Mouse (Mus musculus) hindbrain, embryonic 10.5 days (tissue): Measurements from ENCODE around the gene Gnpnat1. TPM values are rescaled to one million over a fixed set of nuclear protein-coding genes. Genes with fewer than 3 reads are reported as not detected.

Source experiments
- DNase-seq: peaks from one replicate; pipeline ENCODE4 v3.0.0-alpha.2; 2017; ENCODE audit warnings: low spot score
- H3K27ac ChIP-seq: fragments of 300-500 bp; sonication (generic); 2 replicates; pipeline ENCODE4 v1.5.1; 2016; ENCODE audit warnings: mild to moderate bottlenecking, moderate library complexity
- H3K27me3 ChIP-seq: fragments of 300-500 bp; sonication (generic); 2 replicates; pipeline ENCODE4 v1.6.1; 2016; ENCODE audit warnings: mild to moderate bottlenecking; ENCODE audit not compliant: poor library complexity, insufficient read depth, severe bottlenecking
- H3K36me3 ChIP-seq: fragments of 300-500 bp; sonication (generic); 2 replicates; pipeline ENCODE4 v1.6.1; 2016; ENCODE audit warnings: mild to moderate bottlenecking, moderate library complexity
- H3K4me1 ChIP-seq: fragments of 300-500 bp; sonication (generic); replicated peaks from 2 replicates; pipeline ENCODE4 v1.6.1; 2016; ENCODE audit warnings: mild to moderate bottlenecking
- H3K4me3 ChIP-seq: fragments of 300-500 bp; sonication (generic); 2 replicates; pipeline ENCODE4 v1.5.1; 2016; ENCODE audit warnings: mild to moderate bottlenecking, moderate library complexity
- H3K9me3 ChIP-seq: fragments of 300-500 bp; sonication (generic); 2 replicates; pipeline ENCODE4 v1.6.1; 2016; ENCODE audit warnings: mild to moderate bottlenecking, moderate library complexity
- WGBS: fragments of 180-500 bp; shearing (Covaris S2); methylation state at CpG from one replicate; pipeline ENCODE4 v1.1.7; 2016; 5-methylcytosine and 5-hydroxymethylcytosine counted together
- polyA plus RNA-seq: library from polyadenylated mRNA; unstranded; fragments of >200 nt; fragmentation: Nextera tagmentation; extraction: Ambion mirVana; gene quantifications from 2 replicates; pipeline ENCODE4 v1.2.1, GENCODE M21; 2016

The Gnpnat1 gene
- polyA plus RNA-seq, 1 experiment from 2014 or later = 38.6 TPM

DNA sequence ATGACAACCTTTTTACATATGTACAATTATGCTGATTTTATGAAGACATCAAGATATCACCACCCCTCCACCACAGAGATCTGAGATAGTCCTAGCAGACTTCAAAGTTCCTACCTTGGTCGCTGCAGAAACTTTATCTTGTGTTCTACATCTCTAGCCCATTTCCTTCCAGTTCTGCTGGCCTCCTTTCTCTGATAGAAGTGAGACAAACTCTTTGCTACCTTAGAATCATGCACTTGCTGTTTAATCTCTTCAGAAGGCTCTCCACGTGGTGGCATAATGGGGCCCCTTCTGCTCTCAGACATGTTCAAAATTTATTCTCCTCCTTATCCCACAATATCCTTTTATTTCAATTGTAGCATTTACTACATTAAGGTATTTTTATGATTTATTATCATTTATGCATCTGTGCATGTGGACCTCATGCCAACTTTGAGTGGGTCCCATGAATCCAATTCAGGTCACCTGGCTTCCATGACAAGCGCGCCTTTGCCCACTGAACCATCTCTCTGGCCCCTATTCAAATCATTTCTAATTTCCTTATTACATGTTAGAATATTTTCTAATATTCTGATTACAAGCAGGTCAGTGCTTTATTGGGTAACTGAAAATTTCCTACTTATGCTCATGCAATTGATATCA is 76.5 kb downstream of the Gnpnat1 start:
- H3K4me3 ChIP-seq = no peak overlapping the region
- 89% methylated on average over 4 of the region's 4 CpGs for WGBS
- H3K36me3 ChIP-seq = peaks cover 23% of the 10 kb centered on the region
- peaks cover 12% of the 10 kb centered on the region for H3K4me1 ChIP-seq
- no peaks in the 10 kb centered on the region for H3K27me3 ChIP-seq
- no peaks in the 10 kb centered on the region for H3K9me3 ChIP-seq
- no peak for DNase-seq
- no peak overlapping the region for H3K27ac ChIP-seq

Other genes with a start within 250 kb of the Gnpnat1 start
- 4.3 and 6.2 TPM in 2 replicates for gene Gpr137c, start 185.2 kb downstream of the Gnpnat1 start, polyA plus RNA-seq
- 15.1 and 16.5 TPM in 2 replicates for gene Txndc16, start 184.6 kb downstream of the Gnpnat1 start, polyA plus RNA-seq
- 26.1 and 33.5 TPM in 2 replicates for gene Ero1l, start 86.1 kb downstream of the Gnpnat1 start, polyA plus RNA-seq
- gene Psmc6, start 75.1 kb downstream of the Gnpnat1 start, polyA plus RNA-seq = 168 and 199 TPM in 2 replicates
- gene Styx, start 53.8 kb downstream of the Gnpnat1 start, polyA plus RNA-seq = 30.6 and 39.2 TPM in 2 replicates
- 74.3 and 89.6 TPM in 2 replicates for gene Fermt2, start 125.2 kb upstream of the Gnpnat1 start, polyA plus RNA-seq